Mouse (Mus musculus) hindbrain, embryonic 15.5 days (tissue): ENCODE results near the gene Kif26a. TPM values are rescaled to one million over a fixed set of nuclear protein-coding genes. Genes with fewer than 3 reads are reported as not detected.

Source experiments
- ATAC-seq: fragments of 200-750 bp; cut with Nextera tagmentation; 2 replicates; pipeline ENCODE4 v1.8.0; 2017; ENCODE audit warnings: low read depth, moderate number of reproducible peaks, moderate TSS enrichment; ENCODE audit not compliant: low FRiP score
- H3K27ac ChIP-seq: fragments of 300-500 bp; sonication (generic); replicated peaks from 2 replicates; pipeline ENCODE4 v1.5.1; 2015; ENCODE audit warnings: mild to moderate bottlenecking, inconsistent platforms
- H3K27me3 ChIP-seq: fragments of 300-500 bp; sonication (generic); 2 replicates; pipeline ENCODE4 v1.6.1; 2015; ENCODE audit warnings: control low read depth, inconsistent platforms
- H3K36me3 ChIP-seq: fragments of 300-500 bp; sonication (generic); 2 replicates; pipeline ENCODE4 v1.6.1; 2015; ENCODE audit warnings: control low read depth, inconsistent platforms
- H3K4me1 ChIP-seq: fragments of 300-500 bp; sonication (generic); replicated peaks from 2 replicates; pipeline ENCODE4 v1.6.1; 2015; ENCODE audit warnings: control low read depth, inconsistent platforms
- H3K4me2 ChIP-seq: fragments of 300-500 bp; sonication (generic); 2 replicates; pipeline ENCODE4 v1.6.1; 2015; ENCODE audit warnings: moderate library complexity, mild to moderate bottlenecking, inconsistent platforms
- H3K4me3 ChIP-seq: fragments of 300-500 bp; sonication (generic); 2 replicates; pipeline ENCODE4 v1.5.1; 2015; ENCODE audit warnings: mild to moderate bottlenecking, inconsistent platforms
- H3K9ac ChIP-seq: fragments of 300-500 bp; sonication (generic); 2 replicates; pipeline ENCODE4 v1.6.1; 2015; ENCODE audit warnings: inconsistent platforms
- H3K9me3 ChIP-seq: fragments of 300-500 bp; sonication (generic); 2 replicates; pipeline ENCODE4 v1.6.1; 2016; ENCODE audit warnings: control low read depth, inconsistent platforms
- WGBS: fragments of 180-500 bp; shearing (Covaris S2); methylation state at CpG from one replicate; pipeline ENCODE4 v1.1.7; 2015; 5-methylcytosine and 5-hydroxymethylcytosine counted together
- polyA plus RNA-seq: library from polyadenylated mRNA; unstranded; fragments of >200 nt; fragmentation: Nextera tagmentation; extraction: Ambion mirVana; gene quantifications from 2 replicates; pipeline ENCODE4 v1.2.1, GENCODE M21; 2015

The Kif26a gene
- polyA plus RNA-seq, 1 experiment from 2014 or later = 4.3 TPM

GRCm38 (mm10) chr12:112207734-112208133, 61.7 kb downstream of the Kif26a start:
- no peak overlapping the region for H3K27ac ChIP-seq
- peaks cover 21% of the 10 kb centered on the region for H3K4me1 ChIP-seq
- H3K4me3 ChIP-seq = no peak overlapping the region
- no peak for ATAC-seq
- H3K36me3 ChIP-seq = no peaks in the 10 kb centered on the region
- WGBS = 54% methylated on average over 4 of the region's 4 CpGs
- peaks cover 4% of the 10 kb centered on the region; the same call in 1 of the 2 replicates for H3K27me3 ChIP-seq
- H3K9ac ChIP-seq = no peak overlapping the region
- no peaks in the 10 kb centered on the region for H3K9me3 ChIP-seq
- no peak overlapping the region for H3K4me2 ChIP-seq

- H3K27me3 ChIP-seq = peaks cover 7% of the 10 kb centered on the region; the same call in 1 of the 2 replicates
Measured at GRCm38 (mm10) chr12:112210622-112211021, 64.6 kb downstream of the Kif26a start.

DNA sequence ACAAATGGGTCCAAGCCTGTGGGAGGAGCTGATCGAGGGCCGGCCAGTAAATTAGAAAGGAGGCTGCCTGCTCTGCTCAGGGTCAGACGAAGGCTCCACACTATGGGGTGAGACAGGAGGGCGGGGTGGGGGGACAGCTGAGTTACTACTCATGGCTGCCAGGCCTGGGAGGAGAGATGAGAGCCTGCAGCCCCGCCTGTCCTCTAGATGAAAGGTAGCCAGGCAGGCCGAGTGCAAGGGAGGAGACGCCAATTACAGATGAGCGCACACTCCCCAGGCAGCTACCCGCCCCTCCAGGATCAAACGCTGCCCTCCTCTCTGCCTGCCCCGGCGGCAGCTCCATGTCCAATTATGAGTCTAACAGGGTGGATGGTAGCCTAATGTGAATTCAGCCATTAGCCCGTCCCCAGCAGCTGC, 68.4 kb downstream of the Kif26a start:
- ATAC-seq = 0 out of 2 replicates have a peak, but pooled peaks have one; percentile 7
- no peaks in the 10 kb centered on the region for H3K9me3 ChIP-seq
- WGBS = 16% methylated on average over 13 of the region's 13 CpGs
- H3K27ac ChIP-seq = no peak overlapping the region
- peaks cover 27% of the 10 kb centered on the region for H3K4me1 ChIP-seq
- H3K9ac ChIP-seq = no peak overlapping the region
- H3K27me3 ChIP-seq = peaks cover 3% of the 10 kb centered on the region; the same call in 1 of the 2 replicates
- H3K4me3 ChIP-seq = no peak overlapping the region
- no peaks in the 10 kb centered on the region for H3K36me3 ChIP-seq
- no peak overlapping the region for H3K4me2 ChIP-seq

More at GRCm38 (mm10) chr12:112210622-112211021, 64.6 kb downstream of the Kif26a start:
- no peak overlapping the region for H3K27ac ChIP-seq
- no peak overlapping the region for H3K4me3 ChIP-seq
- H3K4me1 ChIP-seq = peaks cover 27% of the 10 kb centered on the region
- peak; percentile 61; the same call in 1 of the 2 replicates for ATAC-seq
- 27% methylated on average over 13 of the region's 13 CpGs for WGBS
- no peaks in the 10 kb centered on the region for H3K9me3 ChIP-seq
- no peak overlapping the region for H3K4me2 ChIP-seq
- no peaks in the 10 kb centered on the region for H3K36me3 ChIP-seq
- H3K9ac ChIP-seq = no peak overlapping the region

DNA sequence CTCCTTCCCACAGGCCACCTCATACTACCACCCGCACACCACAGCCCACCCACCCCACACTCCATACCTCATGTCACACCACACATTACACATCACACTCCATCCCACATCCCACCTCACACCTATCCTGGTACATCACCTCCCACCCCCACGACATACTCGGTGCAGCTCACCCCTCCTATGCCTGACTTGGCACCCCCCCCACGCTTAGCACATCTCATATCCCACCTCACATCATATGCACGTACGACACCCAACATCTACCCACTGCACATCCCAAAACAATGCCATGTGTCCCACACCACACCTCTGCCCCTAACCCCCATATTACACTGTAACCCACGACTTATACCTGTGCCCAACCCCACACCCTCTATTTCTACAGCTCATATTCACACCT, 69.5 kb downstream of the Kif26a start:
- WGBS = 94% methylated on average over 7 of the region's 7 CpGs
- Histone ChIP-seq H3K9ac (no peak overlapping the region), H3K4me3 (no peak overlapping the region), H3K4me1 (peaks cover 25% of the 10 kb centered on the region), H3K9me3 (no peaks in the 10 kb centered on the region), H3K27ac (no peak overlapping the region), H3K4me2 (no peak overlapping the region), H3K36me3 (no peaks in the 10 kb centered on the region), H3K27me3 (0 out of 2 replicates have a peak, but pooled peaks cover 3% of the 10 kb centered on the region)
- no peak for ATAC-seq

GRCm38 (mm10) chr12:112217021-112217420, 71.0 kb downstream of the Kif26a start:
- Histone ChIP-seq H3K4me2 (no peak overlapping the region), H3K9ac (no peak overlapping the region), H3K9me3 (no peaks in the 10 kb centered on the region), H3K27ac (0 out of 2 replicates have a peak overlapping the region, but pooled peaks have one; percentile 30), H3K27me3 (0 out of 2 replicates have a peak, but pooled peaks cover 3% of the 10 kb centered on the region), H3K4me1 (peaks cover 32% of the 10 kb centered on the region), H3K4me3 (no peak overlapping the region), H3K36me3 (no peaks in the 10 kb centered on the region)
- WGBS = 28% methylated on average over 7 of the region's 7 CpGs
- peak; percentile 46; the same call in 1 of the 2 replicates for ATAC-seq

DNA sequence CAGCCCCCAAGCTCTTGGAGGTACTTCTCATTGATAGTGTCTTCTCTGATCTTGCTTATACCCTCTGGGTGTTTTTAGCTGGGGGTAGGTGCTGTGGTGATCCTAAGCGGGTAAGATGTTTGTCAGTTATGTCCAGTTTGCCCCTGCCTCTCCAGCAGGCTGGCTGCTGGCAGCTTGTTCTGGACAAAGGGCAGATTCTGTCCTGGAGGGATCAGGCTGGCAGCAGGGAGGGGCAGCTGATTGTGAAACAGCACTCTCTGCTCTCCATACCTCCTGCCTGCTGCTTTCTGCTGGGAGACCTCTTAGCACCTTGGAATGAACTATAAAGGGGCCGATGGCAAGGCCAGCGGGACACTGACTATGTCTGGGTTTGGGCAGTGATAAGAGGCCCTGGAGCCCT, 71.7 kb downstream of the Kif26a start:
- WGBS = 80% methylated on average over 3 of the region's 3 CpGs
- no peak overlapping the region for H3K4me3 ChIP-seq
- H3K36me3 ChIP-seq = no peaks in the 10 kb centered on the region
- H3K9me3 ChIP-seq = no peaks in the 10 kb centered on the region
- H3K9ac ChIP-seq = no peak overlapping the region
- no peak overlapping the region for H3K4me2 ChIP-seq
- ATAC-seq = no peak
- H3K27me3 ChIP-seq = 0 out of 2 replicates have a peak, but pooled peaks cover 3% of the 10 kb centered on the region
- peaks cover 36% of the 10 kb centered on the region for H3K4me1 ChIP-seq
- no peak overlapping the region for H3K27ac ChIP-seq

GRCm38 (mm10) chr12:112221290-112221689, 75.3 kb downstream of the Kif26a start:
- H3K27me3 ChIP-seq = 0 out of 2 replicates have a peak, but pooled peaks cover 3% of the 10 kb centered on the region
- 27% methylated on average over 6 of the region's 6 CpGs for WGBS
- H3K4me3 ChIP-seq = no peak overlapping the region
- H3K9ac ChIP-seq = no peak overlapping the region
- ATAC-seq = no peak
- H3K36me3 ChIP-seq = no peaks in the 10 kb centered on the region
- H3K4me1 ChIP-seq = peaks cover 29% of the 10 kb centered on the region
- H3K4me2 ChIP-seq = 0 out of 2 replicates have a peak overlapping the region, but pooled peaks have one; percentile 13
- peak overlapping the region; percentile 19; the same call in 1 of the 2 replicates for H3K27ac ChIP-seq
- H3K9me3 ChIP-seq = no peaks in the 10 kb centered on the region

DNA sequence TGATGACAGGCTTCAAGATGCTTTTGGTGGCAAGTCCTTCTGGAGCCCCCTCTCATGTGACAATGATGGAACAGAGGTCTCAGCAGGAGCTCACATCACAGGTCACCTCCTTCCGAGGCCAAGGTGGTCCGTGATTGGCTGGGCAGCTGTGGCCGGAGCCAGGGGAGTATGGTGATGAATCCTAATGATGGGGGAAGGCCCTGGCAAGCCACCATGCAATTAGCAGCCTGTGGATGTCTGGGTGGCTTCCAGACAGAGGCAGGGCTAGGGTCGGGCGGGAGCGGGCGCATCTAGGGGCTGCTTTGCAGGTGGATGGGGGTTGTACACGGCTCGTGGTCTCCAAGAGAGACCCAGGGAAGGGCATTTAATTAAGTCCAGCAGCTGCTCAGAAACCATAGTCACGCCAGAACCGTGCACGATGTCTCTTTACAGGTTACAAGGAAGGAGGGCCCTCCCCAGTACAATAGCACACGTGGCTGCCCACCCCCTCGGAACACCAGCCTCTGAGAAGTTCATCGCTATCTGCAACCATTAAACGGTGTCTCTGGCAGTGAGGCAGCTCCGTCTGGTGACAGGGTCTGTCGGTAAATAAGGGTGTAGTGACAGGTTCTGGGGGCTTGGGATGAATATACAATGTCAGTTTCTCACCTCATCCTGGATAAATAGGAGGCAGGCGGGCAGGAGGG, 75.9 kb downstream of the Kif26a start:
- ATAC-seq = peak; percentile 79
- Histone ChIP-seq H3K9ac (no peak overlapping the region), H3K9me3 (no peaks in the 10 kb centered on the region), H3K36me3 (no peaks in the 10 kb centered on the region), H3K4me3 (no peak overlapping the region), H3K4me2 (0 out of 2 replicates have a peak overlapping the region, but pooled peaks have one; percentile 13), H3K27ac (peak overlapping the region; percentile 34), H3K27me3 (0 out of 2 replicates have a peak, but pooled peaks cover 3% of the 10 kb centered on the region), H3K4me1 (peaks cover 25% of the 10 kb centered on the region)
- WGBS = 12% methylated on average over 19 of the region's 19 CpGs

DNA sequence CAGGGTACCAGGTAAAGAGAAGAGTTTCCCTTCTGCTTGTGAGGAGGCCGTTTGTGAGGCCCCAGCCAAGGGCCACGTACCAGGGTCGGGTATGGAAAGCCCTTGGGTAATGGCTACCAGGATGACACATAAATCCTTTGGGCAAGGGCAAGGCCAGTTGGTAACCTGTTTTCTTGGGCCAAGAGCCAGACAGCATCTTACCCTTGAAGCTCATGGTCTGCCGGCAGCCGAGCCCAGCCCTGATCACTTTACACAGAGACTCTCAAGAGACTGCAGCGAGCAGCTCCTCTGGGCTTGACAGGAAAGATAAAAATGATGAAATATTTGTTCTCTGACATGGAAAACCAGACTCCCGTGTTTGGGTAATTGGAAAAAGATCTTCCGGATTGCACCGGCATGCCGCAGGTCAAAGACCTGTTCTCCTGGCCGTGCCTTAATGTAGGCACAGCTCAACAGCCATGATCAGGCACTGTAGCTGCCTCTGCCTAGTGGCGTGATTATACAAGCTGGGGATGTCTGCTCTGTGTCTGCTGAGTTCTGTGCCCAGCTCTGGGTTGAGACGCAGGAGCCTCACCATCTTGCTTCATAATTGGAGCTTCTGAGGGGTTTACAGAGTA, 77.8 kb downstream of the Kif26a start:
- Histone ChIP-seq H3K27ac (no peak overlapping the region), H3K4me1 (peaks cover 15% of the 10 kb centered on the region), H3K4me2 (no peak overlapping the region), H3K9me3 (no peaks in the 10 kb centered on the region), H3K9ac (no peak overlapping the region), H3K36me3 (no peaks in the 10 kb centered on the region), H3K27me3 (0 out of 2 replicates have a peak, but pooled peaks cover 3% of the 10 kb centered on the region), H3K4me3 (no peak overlapping the region)
- WGBS = 72% methylated on average over 13 of the region's 13 CpGs
- no peak for ATAC-seq

DNA sequence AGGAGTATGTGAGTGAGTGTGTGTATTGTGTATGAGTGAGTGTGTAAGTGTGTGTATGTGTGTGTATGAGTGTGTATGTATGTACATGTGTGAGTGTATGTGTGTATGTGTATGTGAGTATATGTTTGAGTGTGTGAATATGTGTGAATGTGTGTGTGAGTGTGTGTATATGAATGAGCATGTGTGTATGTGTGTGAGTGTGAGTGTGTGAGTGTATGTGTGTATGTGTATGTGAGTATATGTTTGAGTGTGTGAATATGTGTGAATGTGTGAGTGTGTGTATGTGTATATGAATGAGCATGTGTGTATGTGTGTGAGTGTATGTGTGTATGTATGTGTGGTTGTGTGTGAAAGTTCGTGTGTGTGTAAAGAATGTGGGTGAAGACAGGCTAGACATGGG, 80.2 kb downstream of the Kif26a start:
- H3K27ac ChIP-seq = no peak overlapping the region
- no peak overlapping the region for H3K9ac ChIP-seq
- H3K4me2 ChIP-seq = no peak overlapping the region
- no peak for ATAC-seq
- peaks cover 15% of the 10 kb centered on the region for H3K4me1 ChIP-seq
- no peaks in the 10 kb centered on the region for H3K9me3 ChIP-seq
- 79% methylated on average over 1 of the region's 1 CpGs for WGBS
- 0 out of 2 replicates have a peak, but pooled peaks cover 3% of the 10 kb centered on the region for H3K27me3 ChIP-seq
- H3K4me3 ChIP-seq = no peak overlapping the region
- H3K36me3 ChIP-seq = no peaks in the 10 kb centered on the region

GRCm38 (mm10) chr12:112226656-112227055, 80.6 kb downstream of the Kif26a start:
- Histone ChIP-seq H3K27ac (no peak overlapping the region), H3K4me2 (no peak overlapping the region), H3K9me3 (no peaks in the 10 kb centered on the region), H3K4me1 (peaks cover 11% of the 10 kb centered on the region), H3K36me3 (no peaks in the 10 kb centered on the region), H3K27me3 (0 out of 2 replicates have a peak, but pooled peaks cover 3% of the 10 kb centered on the region), H3K9ac (no peak overlapping the region), H3K4me3 (no peak overlapping the region)
- WGBS = 99% methylated on average over 2 of the region's 2 CpGs
- no peak for ATAC-seq

DNA sequence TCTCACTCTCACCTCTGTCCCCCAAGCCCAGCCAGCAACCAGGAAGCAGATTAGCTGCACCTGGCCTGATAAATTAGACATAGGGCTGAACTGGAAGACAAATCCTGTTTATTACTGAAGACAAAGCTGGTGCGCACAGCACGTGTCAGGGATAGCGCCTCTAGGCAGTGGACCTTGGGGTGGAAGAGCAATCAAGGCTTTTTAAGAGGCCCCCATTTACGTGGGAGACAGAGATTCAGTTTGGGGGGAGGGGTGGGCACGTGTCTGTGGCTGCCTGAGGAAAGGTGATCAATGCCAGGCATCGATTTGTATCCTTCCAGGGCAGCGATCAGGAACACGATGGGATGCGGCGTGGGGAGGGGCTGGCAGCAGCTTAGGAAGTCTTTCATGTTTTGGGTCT, 83.1 kb downstream of the Kif26a start:
- 58% methylated on average over 10 of the region's 10 CpGs for WGBS
- ATAC-seq = no peak
- no peak overlapping the region for H3K4me3 ChIP-seq
- no peak overlapping the region for H3K4me2 ChIP-seq
- no peaks in the 10 kb centered on the region for H3K36me3 ChIP-seq
- H3K27ac ChIP-seq = no peak overlapping the region
- 0 out of 2 replicates have a peak, but pooled peaks cover 2% of the 10 kb centered on the region for H3K27me3 ChIP-seq
- H3K4me1 ChIP-seq = peaks cover 13% of the 10 kb centered on the region; the same call in 1 of the 2 replicates
- H3K9ac ChIP-seq = no peak overlapping the region
- no peaks in the 10 kb centered on the region for H3K9me3 ChIP-seq
